Mouse (Mus musculus) intestine, embryonic 15.5 days (tissue): ENCODE results near the gene Dpyd. TPM values are rescaled to one million over a fixed set of nuclear protein-coding genes. Genes with fewer than 3 reads are reported as not detected.

Experiments
- ATAC-seq: fragments of 200-750 bp; cut with Nextera tagmentation; 2 replicates; pipeline ENCODE4 v1.8.0; 2017; ENCODE audit warnings: moderate TSS enrichment, moderate library complexity
- H3K27ac ChIP-seq: fragments of 300-500 bp; sonication (generic); 2 replicates; pipeline ENCODE4 v1.5.1; 2015; ENCODE audit warnings: mild to moderate bottlenecking, inconsistent platforms
- H3K27me3 ChIP-seq: fragments of 300-500 bp; sonication (generic); replicated peaks from 2 replicates; pipeline ENCODE4 v1.6.1; 2015; ENCODE audit warnings: inconsistent platforms
- H3K36me3 ChIP-seq: fragments of 300-500 bp; sonication (generic); 2 replicates; pipeline ENCODE4 v1.6.1; 2015; ENCODE audit warnings: inconsistent platforms
- H3K4me1 ChIP-seq: fragments of 300-500 bp; sonication (generic); replicated peaks from 2 replicates; pipeline ENCODE4 v1.6.1; 2015; ENCODE audit warnings: inconsistent platforms
- H3K4me2 ChIP-seq: fragments of 300-500 bp; sonication (generic); replicated peaks from 2 replicates; pipeline ENCODE4 v1.6.1; 2015; ENCODE audit warnings: mild to moderate bottlenecking, inconsistent platforms
- H3K4me3 ChIP-seq: fragments of 300-500 bp; sonication (generic); replicated peaks from 2 replicates; pipeline ENCODE4 v1.5.1; 2015; ENCODE audit warnings: inconsistent platforms
- H3K9ac ChIP-seq: fragments of 300-500 bp; sonication (generic); 2 replicates; pipeline ENCODE4 v1.6.1; 2015; ENCODE audit warnings: inconsistent platforms
- H3K9me3 ChIP-seq: fragments of 300-500 bp; sonication (generic); 2 replicates; pipeline ENCODE4 v1.6.1; 2016; ENCODE audit warnings: inconsistent platforms
- WGBS: fragments of 180-500 bp; shearing (Covaris S2); methylation state at CpG from one replicate; pipeline ENCODE4 v1.1.7; 2015; 5-methylcytosine and 5-hydroxymethylcytosine counted together
- polyA plus RNA-seq: library from polyadenylated mRNA; unstranded; fragments of >200 nt; fragmentation: Nextera tagmentation; extraction: Ambion mirVana; gene quantifications from 2 replicates; pipeline ENCODE4 v1.2.1, GENCODE M21; 2015

Dpyd gene
- polyA plus RNA-seq, 1 experiment from 2014 or later = 24.2 TPM

DNA sequence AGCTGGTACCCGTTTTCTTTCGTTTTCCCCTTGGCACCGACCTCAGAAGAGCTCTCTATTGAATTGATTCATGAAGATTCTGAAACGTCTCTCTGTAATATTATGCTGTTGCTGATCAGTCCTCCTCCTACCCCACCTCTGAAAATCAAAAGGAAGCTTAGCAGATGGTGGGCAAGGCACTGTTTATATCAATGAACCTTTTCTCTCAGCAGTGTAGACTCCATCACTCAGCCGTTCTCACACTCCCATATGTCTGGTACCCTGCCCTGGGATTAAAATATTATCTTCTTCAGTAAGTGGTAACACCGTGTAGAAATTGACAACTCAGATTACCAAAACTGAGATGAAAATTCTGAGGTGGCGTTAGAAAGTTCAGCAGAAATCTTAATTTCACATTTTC lies 767.1 kb downstream of the Dpyd start:
- no peaks in the 10 kb centered on the region for H3K9me3 ChIP-seq
- no peaks in the 10 kb centered on the region for H3K27me3 ChIP-seq
- no peak overlapping the region for H3K4me3 ChIP-seq
- H3K4me1 ChIP-seq = no peaks in the 10 kb centered on the region
- no peak overlapping the region for H3K9ac ChIP-seq
- no peak overlapping the region for H3K27ac ChIP-seq
- H3K4me2 ChIP-seq = no peak overlapping the region
- no peaks in the 10 kb centered on the region for H3K36me3 ChIP-seq
- WGBS = 75% methylated on average over 7 of the region's 7 CpGs
- no peak for ATAC-seq

DNA sequence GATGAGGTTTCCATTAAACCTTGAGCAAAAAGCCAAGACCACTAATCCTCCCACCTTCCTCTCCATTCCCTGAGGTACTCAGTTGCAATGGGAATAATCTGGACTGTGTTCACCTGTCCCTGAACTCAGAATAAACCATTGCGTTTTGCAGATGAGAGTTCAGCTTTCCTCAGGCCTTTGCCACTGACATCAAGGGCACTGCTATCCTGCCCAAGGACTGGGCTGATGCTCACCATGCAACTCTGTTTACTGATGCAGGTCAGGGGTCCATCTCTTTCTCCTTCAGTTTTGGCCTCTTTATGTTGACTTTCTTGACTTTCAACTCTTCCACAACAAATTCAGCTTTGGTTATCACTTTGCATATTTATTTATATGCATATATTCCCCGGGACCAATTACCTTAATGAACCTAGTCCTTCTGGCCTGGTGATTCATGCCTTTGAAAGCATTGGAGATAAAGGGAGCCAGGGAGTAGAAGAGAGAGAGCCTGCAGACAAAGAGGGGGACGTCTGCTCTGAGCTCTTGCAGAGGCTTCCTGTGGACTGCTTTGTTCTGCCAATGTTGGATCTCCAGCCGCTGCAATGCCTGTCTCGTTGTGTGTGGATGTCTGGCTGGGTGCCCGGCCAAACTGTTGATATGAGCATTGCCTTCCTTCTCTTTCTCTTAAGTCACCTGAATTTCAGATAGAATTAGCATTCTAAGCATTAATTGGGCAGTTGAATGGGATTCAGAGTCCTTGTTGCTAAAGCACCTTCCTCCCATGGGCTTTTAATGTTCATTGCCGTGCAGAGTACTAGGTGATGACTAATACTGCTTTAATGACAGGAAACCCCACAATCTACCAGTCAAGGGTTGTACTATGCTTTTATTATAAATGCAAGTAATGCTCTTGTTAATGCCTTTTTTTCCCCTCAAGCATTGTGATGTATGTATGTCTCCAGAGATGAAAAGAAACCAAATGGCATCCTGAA lies 771.7 kb downstream of the Dpyd start:
- H3K27me3 ChIP-seq = no peaks in the 10 kb centered on the region
- no peak overlapping the region for H3K9ac ChIP-seq
- H3K4me3 ChIP-seq = no peak overlapping the region
- no peak for ATAC-seq
- no peak overlapping the region for H3K4me2 ChIP-seq
- WGBS = 53% methylated on average over 7 of the region's 7 CpGs
- H3K4me1 ChIP-seq = no peaks in the 10 kb centered on the region
- no peak overlapping the region for H3K27ac ChIP-seq
- no peaks in the 10 kb centered on the region for H3K36me3 ChIP-seq
- H3K9me3 ChIP-seq = no peaks in the 10 kb centered on the region

DNA sequence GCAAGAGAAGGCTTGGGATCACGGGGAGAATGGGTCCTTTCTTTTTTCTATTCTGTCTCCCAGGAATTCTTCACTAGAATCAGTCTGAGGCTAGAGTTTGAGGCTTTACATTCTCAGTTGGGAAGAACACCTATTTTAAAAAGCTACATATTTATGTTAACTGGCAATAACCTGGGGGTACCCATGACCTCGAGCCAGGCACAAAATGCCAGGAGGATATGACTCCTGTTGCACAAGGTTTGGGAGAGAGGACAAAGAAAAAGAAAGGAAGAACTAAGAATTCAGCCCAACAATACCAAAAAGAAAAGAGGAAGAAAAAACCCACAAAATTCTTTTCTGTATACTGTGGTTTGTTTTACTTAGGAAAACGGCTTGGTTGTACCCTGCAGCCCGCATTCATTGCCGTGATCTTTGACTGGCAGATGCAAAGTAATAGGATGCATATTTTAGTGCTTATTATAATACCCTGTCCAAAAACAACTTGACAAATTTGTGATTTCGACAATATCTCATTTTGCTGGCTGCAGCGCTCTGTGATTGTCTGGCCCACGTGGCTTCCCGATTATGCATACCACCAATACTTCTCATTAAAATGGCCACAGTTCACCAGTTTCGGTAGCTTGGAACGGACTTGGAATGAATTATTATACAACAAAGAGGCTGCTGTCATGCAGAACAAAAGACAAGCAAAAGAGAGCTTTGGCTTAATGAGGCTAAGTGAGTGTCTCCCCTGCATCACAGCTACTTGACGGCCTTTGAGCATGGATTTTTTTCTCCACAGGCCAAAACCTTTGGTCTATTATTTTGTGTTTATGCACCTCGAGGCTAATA lies 799.8 kb downstream of the Dpyd start:
- Histone ChIP-seq H3K27ac (no peak overlapping the region), H3K36me3 (no peaks in the 10 kb centered on the region), H3K4me3 (no peak overlapping the region), H3K4me2 (no peak overlapping the region), H3K9me3 (no peaks in the 10 kb centered on the region), H3K9ac (no peak overlapping the region), H3K27me3 (no peaks in the 10 kb centered on the region), H3K4me1 (no peaks in the 10 kb centered on the region)
- ATAC-seq = no peak
- WGBS = 85% methylated on average over 13 of the region's 13 CpGs

DNA sequence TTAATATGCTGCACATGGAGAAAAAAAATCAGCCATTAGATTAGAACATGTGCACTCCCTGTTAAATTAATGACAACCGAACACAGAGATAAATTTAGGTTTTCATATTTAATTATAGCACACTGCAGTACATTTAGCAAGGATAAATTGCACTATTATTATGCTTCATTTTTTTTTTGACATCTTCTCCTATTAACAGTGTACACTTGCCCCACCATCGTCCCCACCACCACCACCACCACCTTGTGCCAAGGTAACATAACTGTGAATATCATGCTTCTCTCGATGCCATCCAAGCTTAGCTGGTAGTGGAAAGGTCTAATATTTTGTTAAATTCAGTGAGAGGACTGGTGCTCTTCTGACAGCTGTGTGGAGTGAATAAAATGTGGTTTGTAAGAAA lies 800.5 kb downstream of the Dpyd start:
- no peaks in the 10 kb centered on the region for H3K36me3 ChIP-seq
- H3K9ac ChIP-seq = no peak overlapping the region
- no peak overlapping the region for H3K4me2 ChIP-seq
- no peak overlapping the region for H3K27ac ChIP-seq
- no peaks in the 10 kb centered on the region for H3K9me3 ChIP-seq
- H3K27me3 ChIP-seq = no peaks in the 10 kb centered on the region
- no peak for ATAC-seq
- no peaks in the 10 kb centered on the region for H3K4me1 ChIP-seq
- 86% methylated on average over 3 of the region's 3 CpGs for WGBS
- H3K4me3 ChIP-seq = no peak overlapping the region

DNA sequence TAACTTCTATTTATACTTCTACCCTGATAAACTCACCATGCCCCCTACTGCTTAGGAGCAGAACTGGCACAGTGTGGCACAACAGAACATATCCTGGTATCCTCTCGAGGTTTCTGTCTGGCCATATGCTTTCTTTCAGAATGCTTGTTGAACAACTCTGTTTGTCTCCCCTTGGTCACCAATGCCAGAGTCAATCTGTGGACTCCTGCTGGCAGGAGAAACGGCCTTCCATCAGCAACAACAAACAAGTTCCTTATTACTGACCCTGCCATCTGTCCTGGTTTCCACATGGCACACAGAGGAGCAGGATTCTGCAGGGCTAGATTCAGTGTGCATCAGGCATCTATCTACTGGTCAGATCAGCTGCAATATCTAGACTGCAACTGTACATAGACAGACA lies 807.0 kb downstream of the Dpyd start:
- Histone ChIP-seq H3K9ac (no peak overlapping the region), H3K9me3 (no peaks in the 10 kb centered on the region), H3K4me1 (no peaks in the 10 kb centered on the region), H3K27me3 (no peaks in the 10 kb centered on the region), H3K4me2 (no peak overlapping the region), H3K27ac (no peak overlapping the region), H3K4me3 (no peak overlapping the region), H3K36me3 (no peaks in the 10 kb centered on the region)
- WGBS = 58% methylated on average over 2 of the region's 2 CpGs
- ATAC-seq = no peak

DNA sequence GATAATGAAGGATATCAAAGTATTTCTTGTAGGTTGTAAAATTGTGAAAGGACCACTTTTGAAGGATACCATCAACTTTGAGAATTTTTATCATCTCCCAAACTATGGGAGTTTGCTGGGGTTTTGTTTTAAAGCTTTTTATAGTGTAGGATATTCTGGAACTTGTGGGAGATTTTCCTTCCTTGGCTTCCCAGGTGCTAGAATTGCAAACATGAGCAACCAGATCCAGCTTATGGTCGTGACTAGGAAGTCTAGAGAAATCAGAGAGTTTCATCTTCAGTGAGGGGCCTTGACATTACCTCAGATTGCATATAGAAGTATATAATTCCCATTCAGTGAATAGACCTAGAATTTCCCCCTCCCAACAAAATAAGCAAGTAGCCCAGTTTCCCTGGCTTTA lies 819.2 kb downstream of the Dpyd start:
- 65% methylated on average over 1 of the region's 1 CpGs for WGBS
- Histone ChIP-seq H3K4me1 (no peaks in the 10 kb centered on the region), H3K4me2 (no peak overlapping the region), H3K4me3 (no peak overlapping the region), H3K27ac (no peak overlapping the region), H3K9me3 (no peaks in the 10 kb centered on the region), H3K9ac (no peak overlapping the region), H3K27me3 (no peaks in the 10 kb centered on the region), H3K36me3 (no peaks in the 10 kb centered on the region)
- no peak for ATAC-seq

DNA sequence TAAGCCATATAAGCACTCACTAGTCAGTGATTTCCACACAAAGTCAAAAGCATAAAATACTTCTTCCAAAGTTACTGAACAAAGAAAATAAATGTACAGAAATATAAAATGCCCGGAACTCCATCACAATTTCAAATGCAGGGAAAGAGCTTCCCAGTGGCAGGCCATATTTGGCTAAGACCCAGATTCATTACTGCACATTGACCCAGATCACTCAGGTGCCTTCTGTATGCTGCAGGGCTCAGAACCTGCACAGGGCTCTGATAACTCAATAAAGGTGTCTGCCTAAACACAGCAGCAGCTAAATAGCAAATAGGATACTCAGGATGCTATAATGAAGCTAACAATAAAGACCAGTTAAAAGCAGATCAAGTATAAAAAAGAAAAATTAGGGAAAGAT lies 820.5 kb downstream of the Dpyd start:
- H3K4me1 ChIP-seq = no peaks in the 10 kb centered on the region
- no peak for ATAC-seq
- no peaks in the 10 kb centered on the region for H3K9me3 ChIP-seq
- H3K9ac ChIP-seq = no peak overlapping the region
- WGBS = 98% methylated on average over 1 of the region's 1 CpGs
- no peak overlapping the region for H3K27ac ChIP-seq
- H3K4me2 ChIP-seq = no peak overlapping the region
- no peak overlapping the region for H3K4me3 ChIP-seq
- H3K36me3 ChIP-seq = no peaks in the 10 kb centered on the region
- H3K27me3 ChIP-seq = no peaks in the 10 kb centered on the region

DNA sequence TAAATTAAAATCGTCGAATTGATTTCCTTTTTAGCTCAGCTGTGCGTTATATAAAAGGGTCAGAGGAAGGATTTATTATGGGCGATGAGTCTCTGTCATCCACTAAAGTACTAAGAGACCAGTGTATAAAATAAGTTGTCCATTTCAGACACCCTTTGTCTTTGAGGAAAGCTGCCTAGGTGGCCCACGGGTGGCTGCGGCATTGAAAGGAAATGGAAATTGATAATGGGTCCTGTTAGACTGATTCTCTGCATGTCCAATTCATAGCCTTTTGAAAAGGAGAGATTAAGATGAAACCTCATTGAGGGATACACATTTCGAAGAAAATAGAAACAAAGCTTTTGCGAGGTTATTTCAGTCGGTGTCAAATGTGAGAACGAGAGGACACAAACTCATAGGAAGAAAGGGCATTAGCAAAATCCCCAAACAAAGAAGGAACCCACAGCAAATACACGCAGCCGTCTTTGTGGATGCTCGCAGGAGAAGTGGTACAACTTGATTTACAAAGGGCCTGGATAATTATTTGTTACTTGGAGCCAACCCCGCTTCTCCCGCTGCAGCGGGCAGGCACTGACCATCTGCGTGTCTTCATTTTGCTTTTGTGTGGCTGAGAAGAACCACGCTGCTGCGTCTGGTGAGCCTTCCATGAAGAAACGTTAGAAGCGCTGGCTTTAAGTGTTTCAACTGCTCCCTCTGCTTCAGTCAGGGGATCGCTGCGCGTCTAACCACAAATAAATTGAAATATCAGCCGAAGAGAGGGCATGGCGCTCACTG lies 825.6 kb downstream of the Dpyd start:
- Histone ChIP-seq H3K4me1 (no peaks in the 10 kb centered on the region), H3K4me2 (0 out of 2 replicates have a peak overlapping the region, but pooled peaks have one; percentile 3), H3K4me3 (no peak overlapping the region), H3K9ac (no peak overlapping the region), H3K36me3 (no peaks in the 10 kb centered on the region), H3K27ac (no peak overlapping the region), H3K9me3 (no peaks in the 10 kb centered on the region), H3K27me3 (no peaks in the 10 kb centered on the region)
- no peak for ATAC-seq
- WGBS = 64% methylated on average over 26 of the region's 26 CpGs

DNA sequence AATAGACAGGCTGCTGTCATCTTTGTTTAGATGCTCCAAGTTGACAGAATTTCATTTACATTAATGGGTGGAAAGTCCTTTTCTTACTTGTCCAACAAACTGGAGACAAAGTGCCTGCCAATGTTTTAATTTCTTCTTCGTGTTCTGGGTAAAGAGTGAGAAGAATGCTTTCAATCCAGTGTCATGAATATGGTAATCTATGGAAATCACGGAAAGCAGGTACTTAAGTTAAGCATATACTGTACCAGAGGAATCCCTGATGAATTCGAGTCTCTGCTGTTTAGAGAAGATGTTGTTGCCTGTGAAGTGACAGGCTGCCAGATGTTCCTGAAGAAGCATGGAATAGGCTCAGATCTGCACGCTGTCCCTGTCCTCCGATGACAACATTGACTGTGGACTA lies 835.3 kb downstream of the Dpyd start:
- Histone ChIP-seq H3K27ac (no peak overlapping the region), H3K4me2 (no peak overlapping the region), H3K27me3 (no peaks in the 10 kb centered on the region), H3K4me3 (no peak overlapping the region), H3K9me3 (no peaks in the 10 kb centered on the region), H3K9ac (no peak overlapping the region), H3K36me3 (no peaks in the 10 kb centered on the region), H3K4me1 (no peaks in the 10 kb centered on the region)
- no peak for ATAC-seq
- WGBS = 60% methylated on average over 5 of the region's 5 CpGs

DNA sequence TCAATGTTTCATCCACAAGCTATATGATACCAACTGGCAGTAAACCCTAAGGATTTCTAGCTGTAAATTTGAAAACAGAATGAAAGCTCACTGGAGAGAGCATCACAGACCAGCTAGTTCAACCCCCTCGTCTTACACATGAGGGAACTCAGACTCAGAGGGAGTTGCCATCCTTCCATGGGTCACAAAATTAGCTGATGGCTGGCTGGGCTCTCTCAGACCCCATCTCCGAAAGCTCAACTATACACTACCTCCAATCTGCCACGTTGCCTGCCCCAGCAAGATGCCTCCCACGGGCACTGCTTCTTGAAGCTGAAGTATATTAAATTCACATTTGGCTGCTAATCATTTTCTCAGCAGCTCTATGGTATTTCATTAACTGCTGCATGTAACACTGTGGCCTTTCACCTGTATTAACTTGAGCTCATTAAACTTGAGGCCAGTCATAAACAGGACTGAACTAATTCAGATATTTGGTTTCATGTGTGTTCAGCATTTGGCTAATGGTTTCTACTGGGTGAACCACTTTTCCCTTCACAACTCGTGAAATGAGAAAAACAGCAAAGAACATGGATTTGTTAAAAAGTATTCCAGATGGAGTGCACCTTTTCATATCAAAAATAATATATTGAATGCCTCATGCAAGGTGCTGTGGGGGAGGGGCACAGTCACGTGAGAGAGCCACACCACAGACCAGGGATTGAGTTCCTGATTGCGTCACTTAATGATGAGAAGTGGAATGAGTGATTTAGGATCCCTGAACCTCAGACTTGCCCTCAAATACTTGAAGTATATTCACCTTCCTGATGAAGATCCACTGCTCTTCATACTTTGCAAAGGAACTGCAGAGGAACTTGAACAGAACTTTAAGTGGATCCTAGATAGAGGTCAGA lies 841.2 kb downstream of the Dpyd start:
- no peak overlapping the region for H3K4me2 ChIP-seq
- ATAC-seq = no peak
- WGBS = 79% methylated on average over 7 of the region's 7 CpGs

DNA sequence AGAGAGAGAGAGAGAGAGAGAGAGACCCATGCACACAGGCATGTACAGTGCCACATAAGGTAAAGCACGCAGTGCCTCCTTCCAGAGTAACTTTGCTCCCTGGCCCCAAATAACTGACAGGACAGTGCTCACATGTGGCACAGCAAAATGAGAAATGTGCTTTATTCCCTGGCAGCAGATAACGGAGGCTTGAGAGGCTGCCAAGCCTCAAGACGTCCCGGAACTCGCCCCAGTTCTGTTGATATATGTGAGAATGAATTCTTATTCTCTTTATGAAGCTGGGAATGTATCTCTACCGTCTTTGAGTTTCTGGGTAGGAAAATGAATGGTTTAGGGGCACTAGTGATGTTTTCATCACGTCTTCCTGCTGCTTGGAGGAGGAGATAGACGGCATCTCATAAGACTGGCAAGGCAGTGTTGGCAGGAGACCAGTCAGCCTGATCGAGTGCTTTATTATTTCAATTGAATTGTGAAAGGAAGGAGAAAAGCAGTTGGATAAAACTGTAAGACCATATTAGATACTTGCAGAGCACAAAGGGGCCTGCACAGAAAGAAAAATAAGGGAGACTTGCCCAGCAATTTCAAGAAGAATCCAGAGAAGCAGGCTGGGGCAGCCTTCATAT lies 857.3 kb downstream of the Dpyd start:
- no peak for ATAC-seq
- Histone ChIP-seq H3K27me3 (no peaks in the 10 kb centered on the region), H3K9ac (no peak overlapping the region), H3K27ac (no peak overlapping the region), H3K4me2 (no peak overlapping the region), H3K36me3 (no peaks in the 10 kb centered on the region), H3K9me3 (no peaks in the 10 kb centered on the region), H3K4me1 (no peaks in the 10 kb centered on the region), H3K4me3 (no peak overlapping the region)
- WGBS = 66% methylated on average over 9 of the region's 9 CpGs

More for the DNA sequence above, 841.2 kb downstream of the Dpyd start:
- Histone ChIP-seq H3K9me3 (no peaks in the 10 kb centered on the region), H3K9ac (no peak overlapping the region), H3K27me3 (no peaks in the 10 kb centered on the region), H3K4me3 (no peak overlapping the region), H3K4me1 (no peaks in the 10 kb centered on the region), H3K36me3 (no peaks in the 10 kb centered on the region), H3K27ac (no peak overlapping the region)
